Mouse (Mus musculus) limb, embryonic 15.5 days (tissue): ENCODE data around the gene Rfx2. TPM values are rescaled to one million over a fixed set of nuclear protein-coding genes. Genes with fewer than 3 reads are reported as not detected.

Experiments used
- ATAC-seq: fragments of 200-750 bp; cut with Nextera tagmentation; 2 replicates; pipeline ENCODE4 v1.8.0; 2017; ENCODE audit warnings: low read depth, moderate TSS enrichment; ENCODE audit not compliant: insufficient number of reproducible peaks, low FRiP score, low TSS enrichment
- H3K27ac ChIP-seq: fragments of 300-500 bp; sonication (generic); 2 replicates; pipeline ENCODE4 v1.5.1; 2015; ENCODE audit warnings: moderate library complexity, mild to moderate bottlenecking, inconsistent platforms
- H3K27me3 ChIP-seq: fragments of 300-500 bp; sonication (generic); 2 replicates; pipeline ENCODE4 v1.6.1; 2015; ENCODE audit warnings: inconsistent platforms
- H3K36me3 ChIP-seq: fragments of 300-500 bp; sonication (generic); 2 replicates; pipeline ENCODE4 v1.6.1; 2015; ENCODE audit warnings: inconsistent platforms
- H3K4me1 ChIP-seq: fragments of 300-500 bp; sonication (generic); 2 replicates; pipeline ENCODE4 v1.6.1; 2015; ENCODE audit warnings: inconsistent platforms
- H3K4me2 ChIP-seq: fragments of 300-500 bp; sonication (generic); 2 replicates; pipeline ENCODE4 v1.6.1; 2015; ENCODE audit warnings: mild to moderate bottlenecking, inconsistent platforms
- H3K4me3 ChIP-seq: fragments of 300-500 bp; sonication (generic); 2 replicates; pipeline ENCODE4 v1.5.1; 2015; ENCODE audit warnings: mild to moderate bottlenecking, inconsistent platforms
- H3K9ac ChIP-seq: fragments of 300-500 bp; sonication (generic); 2 replicates; pipeline ENCODE4 v1.6.1; 2015; ENCODE audit warnings: inconsistent platforms
- H3K9me3 ChIP-seq: fragments of 300-500 bp; sonication (generic); 2 replicates; pipeline ENCODE4 v1.6.1; 2016; ENCODE audit warnings: inconsistent platforms
- WGBS: fragments of 180-500 bp; shearing (Covaris S2); methylation state at CpG from one replicate; pipeline ENCODE4 v1.1.7; 2015; 5-methylcytosine and 5-hydroxymethylcytosine counted together
- polyA plus RNA-seq: library from polyadenylated mRNA; unstranded; fragments of >200 nt; fragmentation: Nextera tagmentation; extraction: Ambion mirVana; gene quantifications from 2 replicates; pipeline ENCODE4 v1.2.1, GENCODE M21; 2015

Rfx2 gene
- polyA plus RNA-seq, 1 experiment from 2014 or later, result 6.0 TPM

- H3K36me3 ChIP-seq, result no peaks in the 10 kb centered on the region
- H3K27ac ChIP-seq, result no peak overlapping the region
- H3K4me3 ChIP-seq, result no peak overlapping the region
- H3K9ac ChIP-seq, result no peak overlapping the region
- no peaks in the 10 kb centered on the region for H3K27me3 ChIP-seq
- H3K4me2 ChIP-seq, result no peak overlapping the region
- no peaks in the 10 kb centered on the region for H3K9me3 ChIP-seq
- WGBS, result 41% methylated on average over 3 of the region's 3 CpGs
- peaks cover 5% of the 10 kb centered on the region; the same call in 1 of the 2 replicates for H3K4me1 ChIP-seq
- no peak for ATAC-seq
Observed at GRCm38 (mm10) chr17:56861197-56861596, 30.4 kb upstream of the Rfx2 start.

- Histone ChIP-seq H3K9me3 (no peaks in the 10 kb centered on the region), H3K36me3 (no peaks in the 10 kb centered on the region), H3K9ac (no peak overlapping the region), H3K4me1 (no peaks in the 10 kb centered on the region), H3K4me2 (no peak overlapping the region), H3K4me3 (no peak overlapping the region), H3K27ac (peak overlapping the region; percentile 43; the same call in 1 of the 2 replicates), H3K27me3 (no peaks in the 10 kb centered on the region)
- ATAC-seq, result no peak
- 34% methylated on average over 7 of the region's 7 CpGs for WGBS
Observed at GRCm38 (mm10) chr17:56858922-56859321, 28.1 kb upstream of the Rfx2 start.

- 60% methylated on average over 4 of the region's 4 CpGs for WGBS
- no peak for ATAC-seq
- no peak overlapping the region for H3K4me3 ChIP-seq
Observed at GRCm38 (mm10) chr17:56858216-56858615, 27.4 kb upstream of the Rfx2 start.

GRCm38 (mm10) chr17:56855421-56855820 is 24.6 kb upstream of the Rfx2 start:
- Histone ChIP-seq H3K4me2 (no peak overlapping the region), H3K27ac (no peak overlapping the region), H3K27me3 (no peaks in the 10 kb centered on the region), H3K4me1 (no peaks in the 10 kb centered on the region), H3K36me3 (no peaks in the 10 kb centered on the region), H3K9ac (no peak overlapping the region), H3K4me3 (no peak overlapping the region), H3K9me3 (no peaks in the 10 kb centered on the region)
- 73% methylated on average over 3 of the region's 3 CpGs for WGBS
- ATAC-seq, result no peak

More at GRCm38 (mm10) chr17:56858216-56858615, 27.4 kb upstream of the Rfx2 start:
- Histone ChIP-seq H3K4me2 (no peak overlapping the region), H3K4me1 (no peaks in the 10 kb centered on the region), H3K36me3 (no peaks in the 10 kb centered on the region), H3K9me3 (no peaks in the 10 kb centered on the region), H3K9ac (no peak overlapping the region), H3K27ac (no peak overlapping the region), H3K27me3 (no peaks in the 10 kb centered on the region)

- Histone ChIP-seq H3K9ac (no peak overlapping the region), H3K27me3 (no peaks in the 10 kb centered on the region), H3K27ac (no peak overlapping the region), H3K9me3 (no peaks in the 10 kb centered on the region), H3K36me3 (no peaks in the 10 kb centered on the region), H3K4me1 (no peaks in the 10 kb centered on the region), H3K4me3 (no peak overlapping the region), H3K4me2 (no peak overlapping the region)
- no peak for ATAC-seq
- WGBS, result 73% methylated on average over 3 of the region's 3 CpGs
Observed at GRCm38 (mm10) chr17:56851167-56851566, 20.4 kb upstream of the Rfx2 start.

- Histone ChIP-seq H3K9ac (no peak overlapping the region), H3K27ac (no peak overlapping the region), H3K4me3 (no peak overlapping the region), H3K4me2 (no peak overlapping the region), H3K4me1 (no peaks in the 10 kb centered on the region), H3K36me3 (no peaks in the 10 kb centered on the region), H3K27me3 (no peaks in the 10 kb centered on the region), H3K9me3 (no peaks in the 10 kb centered on the region)
- 86% methylated on average over 13 of the region's 13 CpGs for WGBS
- no peak for ATAC-seq
Observed at GRCm38 (mm10) chr17:56849710-56850109, 18.9 kb upstream of the Rfx2 start.

- no peak overlapping the region for H3K4me3 ChIP-seq
- ATAC-seq, result no peak
- no peaks in the 10 kb centered on the region for H3K36me3 ChIP-seq
- no peak overlapping the region for H3K27ac ChIP-seq
- WGBS, result 82% methylated on average over 5 of the region's 5 CpGs
- H3K4me2 ChIP-seq, result no peak overlapping the region
- H3K27me3 ChIP-seq, result no peaks in the 10 kb centered on the region
- no peak overlapping the region for H3K9ac ChIP-seq
- no peaks in the 10 kb centered on the region for H3K9me3 ChIP-seq
- no peaks in the 10 kb centered on the region for H3K4me1 ChIP-seq
Observed at GRCm38 (mm10) chr17:56848785-56849184, 18.0 kb upstream of the Rfx2 start.

- no peaks in the 10 kb centered on the region for H3K27me3 ChIP-seq
- no peaks in the 10 kb centered on the region for H3K4me1 ChIP-seq
- H3K4me2 ChIP-seq, result no peak overlapping the region
- H3K9ac ChIP-seq, result no peak overlapping the region
- H3K4me3 ChIP-seq, result no peak overlapping the region
- H3K36me3 ChIP-seq, result no peaks in the 10 kb centered on the region
- H3K9me3 ChIP-seq, result no peaks in the 10 kb centered on the region
- no peak for ATAC-seq
- no peak overlapping the region for H3K27ac ChIP-seq
- WGBS, result 72% methylated on average over 5 of the region's 5 CpGs
Observed at GRCm38 (mm10) chr17:56843678-56844077, 12.9 kb upstream of the Rfx2 start.

- Histone ChIP-seq H3K4me2 (no peak overlapping the region), H3K4me3 (no peak overlapping the region), H3K4me1 (no peaks in the 10 kb centered on the region), H3K9ac (no peak overlapping the region), H3K27me3 (0 out of 2 replicates have a peak, but pooled peaks cover 7% of the 10 kb centered on the region), H3K27ac (no peak overlapping the region), H3K36me3 (no peaks in the 10 kb centered on the region), H3K9me3 (no peaks in the 10 kb centered on the region)
- no peak for ATAC-seq
- WGBS, result 71% methylated on average over 5 of the region's 5 CpGs
Observed at GRCm38 (mm10) chr17:56842173-56842572, 11.4 kb upstream of the Rfx2 start.

GRCm38 (mm10) chr17:56840524-56840923 is 9.7 kb upstream of the Rfx2 start:
- Histone ChIP-seq H3K27ac (no peak overlapping the region), H3K4me3 (no peak overlapping the region), H3K4me2 (no peak overlapping the region), H3K27me3 (0 out of 2 replicates have a peak, but pooled peaks cover 7% of the 10 kb centered on the region), H3K36me3 (no peaks in the 10 kb centered on the region), H3K9ac (no peak overlapping the region), H3K9me3 (no peaks in the 10 kb centered on the region), H3K4me1 (no peaks in the 10 kb centered on the region)
- no peak for ATAC-seq
- WGBS, result 79% methylated on average over 7 of the region's 7 CpGs

- WGBS, result 87% methylated on average over 8 of the region's 8 CpGs
- H3K4me1 ChIP-seq, result no peaks in the 10 kb centered on the region; the same call in 1 of the 2 replicates
- ATAC-seq, result no peak
Observed at GRCm38 (mm10) chr17:56836336-56836735, 5.5 kb upstream of the Rfx2 start.

GRCm38 (mm10) chr17:56833381-56833780 is 2.6 kb upstream of the Rfx2 start:
- H3K4me1 ChIP-seq, result peaks cover 14% of the 10 kb centered on the region
- no peak overlapping the region for H3K27ac ChIP-seq
- no peaks in the 10 kb centered on the region for H3K36me3 ChIP-seq
- 83% methylated on average over 1 of the region's 1 CpGs for WGBS
- H3K9ac ChIP-seq, result no peak overlapping the region
- no peak overlapping the region for H3K4me3 ChIP-seq
- H3K27me3 ChIP-seq, result peaks cover 23% of the 10 kb centered on the region
- H3K9me3 ChIP-seq, result no peaks in the 10 kb centered on the region
- H3K4me2 ChIP-seq, result no peak overlapping the region
- ATAC-seq, result no peak

More at GRCm38 (mm10) chr17:56836336-56836735, 5.5 kb upstream of the Rfx2 start:
- Histone ChIP-seq H3K27me3 (0 out of 2 replicates have a peak, but pooled peaks cover 11% of the 10 kb centered on the region), H3K27ac (no peak overlapping the region), H3K4me2 (no peak overlapping the region), H3K9ac (no peak overlapping the region), H3K4me3 (no peak overlapping the region), H3K36me3 (no peaks in the 10 kb centered on the region), H3K9me3 (no peaks in the 10 kb centered on the region)

GRCm38 (mm10) chr17:56832918-56833317 is 2.1 kb upstream of the Rfx2 start:
- 84% methylated on average over 1 of the region's 1 CpGs for WGBS
- Histone ChIP-seq H3K4me3 (no peak overlapping the region), H3K9ac (no peak overlapping the region), H3K27me3 (peaks cover 21% of the 10 kb centered on the region), H3K9me3 (no peaks in the 10 kb centered on the region), H3K4me1 (peaks cover 14% of the 10 kb centered on the region), H3K4me2 (no peak overlapping the region), H3K36me3 (no peaks in the 10 kb centered on the region), H3K27ac (no peak overlapping the region)
- no peak for ATAC-seq
